Mouse (Mus musculus): ENCODE results near the gene Rbfox2. TPM values are rescaled to one million over a fixed set of nuclear protein-coding genes. Genes with fewer than 3 reads are reported as not detected.
"Not testable (repeated sequence)": the region's sequence is repeated elsewhere in the genome, so short reads cannot be mapped to it uniquely, and the experiment has no call there.

The Rbfox2 gene
- total and polyA plus RNA-seq, 2 experiments, result 17.4 to 21.5 TPM

DNA sequence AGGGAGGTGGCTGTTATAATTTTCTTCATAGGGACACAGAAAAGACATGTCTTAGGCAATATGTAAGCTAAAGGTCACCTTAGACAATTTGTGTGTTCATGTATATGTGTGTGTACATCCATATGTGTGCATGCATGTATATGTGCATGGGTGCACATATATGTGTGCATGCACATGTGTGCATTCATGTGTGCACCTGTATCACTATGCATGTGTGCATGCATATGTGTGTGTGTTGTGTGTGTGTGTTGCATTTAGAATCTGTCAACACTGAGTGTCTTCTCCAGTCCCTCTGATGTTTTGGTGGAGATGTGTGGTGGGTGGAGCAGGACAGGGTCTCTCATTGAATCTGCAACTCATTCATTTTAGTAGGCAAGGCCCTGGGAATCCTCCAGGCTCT is 244.1 kb downstream of the Rbfox2 start:
- TF ChIP-seq CTCF (IDR thresholded peaks at IDR 0.05; ENCODE audit: low read depth, low read length), result no peak
- TF ChIP-seq POLR2A (IDR thresholded peaks at IDR 0.05; ENCODE audit: extremely low read depth, insufficient read depth, low read length), result no peak
- Histone ChIP-seq H3K79me2 (ENCODE audit: control insufficient read depth, insufficient read depth, low read length) (no peaks in the 10 kb centered on the region), H3K4me1 (ENCODE audit: control insufficient read depth, insufficient read depth, low read length) (no peaks in the 10 kb centered on the region)

DNA sequence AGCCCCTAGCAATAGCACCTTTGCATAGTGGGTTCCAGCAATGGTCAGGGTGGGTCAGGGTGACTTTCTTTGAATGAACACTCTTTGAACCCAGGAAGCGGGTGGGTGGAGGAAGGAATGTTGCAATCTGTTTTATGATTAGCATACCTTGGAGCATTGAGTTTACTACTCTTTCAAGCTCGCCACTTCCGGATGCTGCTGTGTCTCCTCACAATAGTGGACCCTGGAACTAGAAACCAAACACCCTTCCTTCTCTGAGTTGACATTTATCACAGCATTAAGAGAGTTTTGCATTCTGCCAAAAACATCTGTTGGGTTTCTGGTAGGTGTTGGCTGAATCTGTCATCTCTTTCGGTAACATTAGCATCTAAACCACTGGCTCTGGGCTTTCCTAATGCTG is 247.4 kb downstream of the Rbfox2 start:
- H3K4me1 ChIP-seq (ENCODE audit: control insufficient read depth, insufficient read depth, low read length); H3K36me3 ChIP-seq (ENCODE audit: control insufficient read depth, insufficient read depth, low read length); H3K79me2 ChIP-seq (ENCODE audit: control insufficient read depth, insufficient read depth, low read length); H3K4me3 ChIP-seq (ENCODE audit: insufficient read depth, low read depth, low read length); DNase-seq (ENCODE audit: extremely low read depth, low read depth, low spot score); H3K9ac ChIP-seq (ENCODE audit: low read depth, low read length); H3K27ac ChIP-seq (replicated peaks; ENCODE audit: insufficient read depth, low read depth, low read length); H3K27me3 ChIP-seq (ENCODE audit: control insufficient read depth, insufficient read depth, low read length): not testable (repeated sequence)
- WGBS, result 94% methylated on average over 4 of the region's 4 CpGs

More for the DNA sequence above, 244.1 kb downstream of the Rbfox2 start:
- Histone ChIP-seq H3K9ac (ENCODE audit: low read depth, low read length) (no peak overlapping the region), H3K4me3 (ENCODE audit: insufficient read depth, low read depth, low read length) (no peak overlapping the region), H3K27ac (replicated peaks; ENCODE audit: insufficient read depth, low read depth, low read length) (no peak overlapping the region), H3K27me3 (ENCODE audit: control insufficient read depth, insufficient read depth, low read length) (no peaks in the 10 kb centered on the region), H3K36me3 (ENCODE audit: control insufficient read depth, insufficient read depth, low read length) (no peaks in the 10 kb centered on the region)
- DNase-seq (ENCODE audit: extremely low read depth, low read depth, low spot score), result no peak

DNA sequence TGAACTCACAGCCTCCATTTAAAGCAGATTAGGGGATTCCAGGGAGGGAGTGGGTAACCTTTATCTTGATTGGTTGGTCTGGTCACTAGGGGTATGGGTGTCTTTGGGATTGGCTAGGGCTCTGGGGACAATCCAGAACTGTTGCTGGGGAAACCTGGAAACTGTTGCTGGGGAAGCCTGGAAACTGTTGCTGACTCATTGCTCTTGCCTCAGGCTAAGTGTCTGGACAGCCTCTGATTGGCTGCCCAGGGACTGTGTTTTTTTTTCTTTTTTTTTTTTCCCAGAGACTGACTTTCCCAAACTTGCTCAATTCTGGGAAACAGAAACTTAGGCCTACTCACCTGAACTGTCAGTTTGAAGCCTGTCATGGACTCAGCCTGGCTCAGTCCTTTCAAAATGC is 248.2 kb downstream of the Rbfox2 start:
- Histone ChIP-seq H3K4me3 (ENCODE audit: insufficient read depth, low read depth, low read length) (no peak overlapping the region), H3K9ac (ENCODE audit: low read depth, low read length) (no peak overlapping the region), H3K27me3 (ENCODE audit: control insufficient read depth, insufficient read depth, low read length) (no peaks in the 10 kb centered on the region), H3K4me1 (ENCODE audit: control insufficient read depth, insufficient read depth, low read length) (no peaks in the 10 kb centered on the region), H3K36me3 (ENCODE audit: control insufficient read depth, insufficient read depth, low read length) (no peaks in the 10 kb centered on the region), H3K79me2 (ENCODE audit: control insufficient read depth, insufficient read depth, low read length) (no peaks in the 10 kb centered on the region), H3K27ac (replicated peaks; ENCODE audit: insufficient read depth, low read depth, low read length) (no peak overlapping the region)
- no peak for TF ChIP-seq CTCF (IDR thresholded peaks at IDR 0.05; ENCODE audit: low read depth, low read length)
- TF ChIP-seq POLR2A (IDR thresholded peaks at IDR 0.05; ENCODE audit: extremely low read depth, insufficient read depth, low read length), result no peak
- DNase-seq (ENCODE audit: extremely low read depth, low read depth, low spot score), result no peak

DNA sequence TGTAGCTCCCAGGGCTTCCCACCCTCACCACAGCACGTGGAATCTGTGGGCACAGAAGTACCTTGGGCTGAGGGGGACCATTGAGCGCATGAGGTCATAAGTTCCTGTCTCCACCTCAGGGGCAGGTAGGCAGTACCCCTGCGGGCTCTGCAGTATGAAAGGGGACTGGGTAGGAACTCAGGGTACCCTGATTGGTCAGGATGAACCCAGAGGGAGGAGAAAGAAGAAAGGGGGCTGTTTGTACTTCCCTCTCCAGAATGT is 250.1 kb downstream of the Rbfox2 start:
- Histone ChIP-seq H3K79me2 (ENCODE audit: control insufficient read depth, insufficient read depth, low read length) (no peaks in the 10 kb centered on the region), H3K27me3 (ENCODE audit: control insufficient read depth, insufficient read depth, low read length) (no peaks in the 10 kb centered on the region), H3K9ac (ENCODE audit: low read depth, low read length) (no peak overlapping the region), H3K4me3 (ENCODE audit: insufficient read depth, low read depth, low read length) (no peak overlapping the region), H3K27ac (replicated peaks; ENCODE audit: insufficient read depth, low read depth, low read length) (no peak overlapping the region), H3K4me1 (ENCODE audit: control insufficient read depth, insufficient read depth, low read length) (no peaks in the 10 kb centered on the region), H3K36me3 (ENCODE audit: control insufficient read depth, insufficient read depth, low read length) (no peaks in the 10 kb centered on the region)
- TF ChIP-seq CTCF (IDR thresholded peaks at IDR 0.05; ENCODE audit: low read depth, low read length) (no peak), POLR2A (IDR thresholded peaks at IDR 0.05; ENCODE audit: extremely low read depth, insufficient read depth, low read length) (no peak)
- DNase-seq (ENCODE audit: extremely low read depth, low read depth, low spot score), result no peak
- WGBS, result 71% methylated on average over 3 of the region's 3 CpGs

DNA sequence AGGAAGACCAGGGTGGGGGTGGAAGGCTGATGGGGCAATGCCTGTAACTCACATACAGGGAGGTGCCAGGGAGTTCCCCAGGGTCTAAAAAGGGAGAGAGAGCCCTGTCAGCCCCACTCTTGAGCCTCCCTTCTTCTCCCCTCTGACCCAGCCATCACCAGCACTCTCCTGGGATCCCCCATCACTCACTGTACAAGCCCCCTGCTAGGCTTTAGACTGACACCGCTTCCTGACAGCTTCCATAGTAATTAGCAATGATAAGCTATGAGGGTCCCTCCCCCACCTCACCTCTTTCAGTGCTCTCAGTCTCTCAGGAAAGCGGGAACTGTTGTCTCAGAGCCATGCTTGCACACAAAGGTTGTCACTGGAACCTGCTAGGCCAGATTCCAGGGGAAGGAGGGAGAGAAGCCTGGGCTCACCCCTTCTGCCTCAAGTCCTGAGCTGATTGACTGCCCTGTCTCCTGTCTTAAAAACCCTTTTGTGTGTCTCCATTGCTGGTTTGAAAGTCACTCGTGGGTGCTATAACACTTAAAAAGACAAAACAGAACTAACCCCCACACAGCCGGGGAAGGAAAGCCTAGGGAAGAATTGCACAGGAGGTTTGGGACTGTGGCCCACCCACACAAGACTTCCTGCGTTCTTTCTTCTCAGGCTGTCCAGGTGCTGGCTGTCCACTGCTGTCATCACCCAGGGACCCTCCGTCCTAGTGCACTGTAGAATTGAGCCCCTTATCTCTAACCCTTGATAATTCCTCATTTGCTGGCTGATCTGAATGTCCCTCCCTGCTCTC is 250.6 kb downstream of the Rbfox2 start:
- WGBS, result 75% methylated on average over 6 of the region's 6 CpGs
- H3K9ac ChIP-seq (ENCODE audit: low read depth, low read length), result no peak overlapping the region
- H3K36me3 ChIP-seq (ENCODE audit: control insufficient read depth, insufficient read depth, low read length), result no peaks in the 10 kb centered on the region
- TF ChIP-seq POLR2A (IDR thresholded peaks at IDR 0.05; ENCODE audit: extremely low read depth, insufficient read depth, low read length) (no peak), CTCF (IDR thresholded peaks at IDR 0.05; ENCODE audit: low read depth, low read length) (no peak)
- no peak overlapping the region for H3K27ac ChIP-seq (replicated peaks; ENCODE audit: insufficient read depth, low read depth, low read length)
- H3K4me1 ChIP-seq (ENCODE audit: control insufficient read depth, insufficient read depth, low read length), result no peaks in the 10 kb centered on the region
- H3K4me3 ChIP-seq (ENCODE audit: insufficient read depth, low read depth, low read length), result no peak overlapping the region
- no peaks in the 10 kb centered on the region for H3K79me2 ChIP-seq (ENCODE audit: control insufficient read depth, insufficient read depth, low read length)
- DNase-seq (ENCODE audit: extremely low read depth, low read depth, low spot score), result no peak
- no peaks in the 10 kb centered on the region for H3K27me3 ChIP-seq (ENCODE audit: control insufficient read depth, insufficient read depth, low read length)

DNA sequence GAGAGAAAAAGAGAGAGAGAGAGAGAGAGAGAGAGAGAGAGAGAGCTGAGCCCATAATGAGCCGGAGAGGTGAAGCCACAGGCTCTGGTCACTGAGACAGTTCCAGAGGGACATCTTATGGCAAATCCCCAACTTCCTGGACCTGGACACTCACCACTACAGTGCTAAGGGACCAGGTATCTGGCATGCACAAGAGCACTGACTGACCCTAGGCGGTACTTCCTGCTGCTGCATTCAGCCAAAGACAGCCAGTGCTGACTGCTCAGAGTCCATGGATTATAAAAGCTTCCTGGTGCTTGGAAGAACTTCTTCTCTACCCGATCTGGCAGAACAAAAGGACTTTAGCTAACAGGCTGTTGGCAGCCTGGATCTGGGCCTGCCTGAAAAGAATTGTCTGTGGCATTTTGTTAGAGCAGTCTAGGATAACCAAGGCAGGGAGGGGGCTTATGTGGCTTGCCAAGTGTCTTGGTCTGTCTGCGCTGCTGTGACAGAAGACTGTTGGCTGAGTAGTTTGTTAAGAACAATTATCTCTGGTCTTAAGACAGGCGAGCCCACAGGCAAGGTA is 252.1 kb downstream of the Rbfox2 start:
- H3K27me3 ChIP-seq (ENCODE audit: control insufficient read depth, insufficient read depth, low read length), result no peaks in the 10 kb centered on the region
- H3K36me3 ChIP-seq (ENCODE audit: control insufficient read depth, insufficient read depth, low read length), result no peaks in the 10 kb centered on the region
- WGBS, result 84% methylated on average over 5 of the region's 5 CpGs
- H3K4me1 ChIP-seq (ENCODE audit: control insufficient read depth, insufficient read depth, low read length), result no peaks in the 10 kb centered on the region
- DNase-seq (ENCODE audit: extremely low read depth, low read depth, low spot score), result no peak
- no peak overlapping the region for H3K27ac ChIP-seq (replicated peaks; ENCODE audit: insufficient read depth, low read depth, low read length)
- no peak overlapping the region for H3K4me3 ChIP-seq (ENCODE audit: insufficient read depth, low read depth, low read length)
- no peaks in the 10 kb centered on the region for H3K79me2 ChIP-seq (ENCODE audit: control insufficient read depth, insufficient read depth, low read length)
- H3K9ac ChIP-seq (ENCODE audit: low read depth, low read length), result no peak overlapping the region
- TF ChIP-seq POLR2A (IDR thresholded peaks at IDR 0.05; ENCODE audit: extremely low read depth, insufficient read depth, low read length) (no peak), CTCF (IDR thresholded peaks at IDR 0.05; ENCODE audit: low read depth, low read length) (no peak)

All from liver, adult 2 months (tissue).